Mouse (Mus musculus): ENCODE results near the gene Gna13.

- TF ChIP-seq EP300 (optimal IDR thresholded peaks at IDR 0.05) (no peak), CTCF (IDR thresholded peaks at IDR 0.05; ENCODE audit: low read depth) (no peak)
Measured at GRCm38 (mm10) chr11:109364337-109364736, 1.7 kb downstream of the Gna13 start.
